Mouse (Mus musculus): Measurements from ENCODE around the gene Anxa7. TPM values are rescaled to one million over a fixed set of nuclear protein-coding genes. Genes with fewer than 3 reads are reported as not detected.
A peak's percentile ranks its signal among the peaks of the same experiment; 100 is the strongest.

Gene Anxa7
- polyA plus RNA-seq, 1 experiment = 75.0 TPM

DNA sequence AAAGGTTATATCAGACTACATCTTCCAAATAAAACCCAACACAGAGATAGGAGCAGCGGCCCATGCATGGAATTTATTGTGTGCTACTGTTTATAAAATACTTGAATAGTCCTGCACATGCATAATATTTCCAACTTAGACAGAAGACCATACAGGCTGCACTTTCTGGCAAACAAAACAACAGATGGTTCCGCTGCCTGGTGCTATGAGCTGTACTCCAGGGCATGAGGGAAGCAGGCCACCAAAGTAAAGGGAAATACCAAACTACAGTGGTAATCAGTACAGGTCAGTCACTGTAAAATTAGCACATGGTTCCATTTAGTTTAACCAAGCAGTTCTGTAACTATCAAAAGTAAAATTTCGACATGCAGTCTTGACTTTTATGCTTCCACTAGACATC, 20.0 kb upstream of the Anxa7 start:
- H3ac ChIP-seq (ENCODE audit: control insufficient read depth, insufficient read length) = no peak overlapping the region
- H3K27me3 ChIP-seq (ENCODE audit: control insufficient read depth, insufficient read depth, insufficient read length) = no peaks in the 10 kb centered on the region
- H3K4me2 ChIP-seq (ENCODE audit: low read depth) = no peak overlapping the region
- peaks cover 26% of the 10 kb centered on the region for H3K36me3 ChIP-seq (ENCODE audit: control insufficient read depth, insufficient read depth)
- no peak overlapping the region for H3K4me3 ChIP-seq
- H3K79me2 ChIP-seq (ENCODE audit: control insufficient read depth, insufficient read depth) = no peaks in the 10 kb centered on the region
- no peak for TF ChIP-seq TCF12 (IDR thresholded peaks at IDR 0.05; ENCODE audit: insufficient read depth, poor library complexity, severe bottlenecking)
- peak in 1 of 3 experiments; percentile 7 for TF ChIP-seq MYOD1 (IDR thresholded peaks at IDR 0.05; ENCODE audit: control insufficient read depth in 1 of 3, insufficient read length in 2 of 3, low read depth in 2 of 3)

DNA sequence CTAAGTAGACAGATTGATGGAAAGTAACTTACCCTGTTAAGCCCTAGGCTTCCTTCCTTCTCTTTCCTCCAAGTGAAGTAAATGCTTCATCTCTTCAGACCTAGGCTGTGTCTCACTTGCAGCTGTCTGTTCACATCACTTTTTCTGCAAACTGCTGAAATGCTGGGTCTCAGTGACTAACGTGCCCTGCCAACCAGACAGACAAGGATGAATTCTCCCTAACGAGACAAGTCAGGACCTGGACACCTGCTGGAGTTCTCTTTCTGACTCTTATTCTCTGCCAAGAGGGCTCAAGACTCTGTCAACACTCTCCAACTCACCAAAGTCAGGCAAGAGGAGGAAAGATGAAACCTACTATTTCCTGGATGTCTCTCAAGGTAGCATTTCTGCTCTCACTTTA, 16.7 kb upstream of the Anxa7 start, which contains the start of gene Mss51:
TSS of gene Mss51 (minus strand) at position 299 of the 400 bp plus-strand sequence.
- Histone ChIP-seq H3K36me3 (ENCODE audit: control insufficient read depth, insufficient read depth) (peaks cover 33% of the 10 kb centered on the region), H3K27me3 (ENCODE audit: control insufficient read depth, insufficient read depth, insufficient read length) (no peaks in the 10 kb centered on the region), H3ac (ENCODE audit: control insufficient read depth, insufficient read length) (no peak within 1 kb of the TSS), H3K4me2 (ENCODE audit: low read depth) (peak within 1 kb of the TSS; percentile 50), H3K4me3 (no peak within 1 kb of the TSS), H3K79me2 (ENCODE audit: control insufficient read depth, insufficient read depth) (no peaks in the 10 kb centered on the region)
- TF ChIP-seq USF1 (IDR thresholded peaks at IDR 0.05; ENCODE audit: low read depth) (no peak), SRF (IDR thresholded peaks at IDR 0.05; ENCODE audit: control insufficient read depth, insufficient read length, low read depth) (no peak), POLR2A (IDR thresholded peaks at IDR 0.05; ENCODE audit: insufficient read length, low read depth) (no peak), MYOD1 (IDR thresholded peaks at IDR 0.05; ENCODE audit: control insufficient read depth in 1 of 3, insufficient read length in 2 of 3, low read depth in 2 of 3) (peak; percentile 53 to 90 (median 82)), TCF12 (IDR thresholded peaks at IDR 0.05; ENCODE audit: insufficient read depth, poor library complexity, severe bottlenecking) (peak; percentile 26)

DNA sequence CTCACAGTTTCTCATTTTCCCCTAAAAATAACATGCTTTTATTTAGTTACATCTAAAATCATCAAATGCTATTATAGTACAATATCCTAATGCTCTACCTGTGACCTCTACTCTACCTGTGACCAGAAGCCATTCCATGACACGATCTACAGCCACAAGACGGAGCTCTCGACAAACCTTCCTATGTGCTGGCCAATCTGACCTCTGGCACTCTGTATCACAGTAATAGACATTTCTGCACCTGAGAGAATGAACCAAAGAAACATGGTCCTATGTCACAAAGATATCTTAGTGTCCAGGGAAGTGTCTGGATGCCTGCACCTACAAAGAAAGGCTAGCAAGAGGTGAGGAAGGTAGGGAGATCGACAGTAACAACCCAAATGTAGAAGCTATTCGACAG, 6.1 kb upstream of the Anxa7 start:
- H3ac ChIP-seq (ENCODE audit: control insufficient read depth, insufficient read length) = no peak overlapping the region
- H3K79me2 ChIP-seq (ENCODE audit: control insufficient read depth, insufficient read depth) = no peaks in the 10 kb centered on the region
- H3K4me2 ChIP-seq (ENCODE audit: low read depth) = no peak overlapping the region
- H3K4me3 ChIP-seq = no peak overlapping the region
- TF ChIP-seq POLR2AphosphoS2 (IDR thresholded peaks at IDR 0.05; ENCODE audit: insufficient read length, low read depth) = no peak
- TF ChIP-seq POLR2A (IDR thresholded peaks at IDR 0.05; ENCODE audit: insufficient read length, low read depth) = no peak
- TF ChIP-seq TCF12 (IDR thresholded peaks at IDR 0.05; ENCODE audit: insufficient read depth, poor library complexity, severe bottlenecking) = no peak
- TF ChIP-seq USF1 (IDR thresholded peaks at IDR 0.05; ENCODE audit: low read depth) = no peak
- TF ChIP-seq SRF (IDR thresholded peaks at IDR 0.05; ENCODE audit: control insufficient read depth, insufficient read length, low read depth) = no peak
- TF ChIP-seq TCF3 (IDR thresholded peaks at IDR 0.05; ENCODE audit: insufficient read length, low read depth) = no peak
- no peak for TF ChIP-seq MYOD1 (IDR thresholded peaks at IDR 0.05; ENCODE audit: control insufficient read depth in 1 of 3, insufficient read length in 2 of 3, low read depth in 2 of 3)
- no peak for TF ChIP-seq MYOG (IDR thresholded peaks at IDR 0.05; ENCODE audit: control insufficient read depth in 1 of 3, insufficient read depth in 1 of 3, insufficient read length in 2 of 3, low read depth in 2 of 3)
- no peak for TF ChIP-seq REST (IDR thresholded peaks at IDR 0.05; ENCODE audit: insufficient read depth, insufficient read length)
- no peak for TF ChIP-seq MAX (IDR thresholded peaks at IDR 0.05; ENCODE audit: low read depth)
- TF ChIP-seq E2F4 (IDR thresholded peaks at IDR 0.05; ENCODE audit: insufficient read depth) = no peak
- H3K27me3 ChIP-seq (ENCODE audit: control insufficient read depth, insufficient read depth, insufficient read length) = no peaks in the 10 kb centered on the region
- peaks cover 14% of the 10 kb centered on the region for H3K36me3 ChIP-seq (ENCODE audit: control insufficient read depth, insufficient read depth)

DNA sequence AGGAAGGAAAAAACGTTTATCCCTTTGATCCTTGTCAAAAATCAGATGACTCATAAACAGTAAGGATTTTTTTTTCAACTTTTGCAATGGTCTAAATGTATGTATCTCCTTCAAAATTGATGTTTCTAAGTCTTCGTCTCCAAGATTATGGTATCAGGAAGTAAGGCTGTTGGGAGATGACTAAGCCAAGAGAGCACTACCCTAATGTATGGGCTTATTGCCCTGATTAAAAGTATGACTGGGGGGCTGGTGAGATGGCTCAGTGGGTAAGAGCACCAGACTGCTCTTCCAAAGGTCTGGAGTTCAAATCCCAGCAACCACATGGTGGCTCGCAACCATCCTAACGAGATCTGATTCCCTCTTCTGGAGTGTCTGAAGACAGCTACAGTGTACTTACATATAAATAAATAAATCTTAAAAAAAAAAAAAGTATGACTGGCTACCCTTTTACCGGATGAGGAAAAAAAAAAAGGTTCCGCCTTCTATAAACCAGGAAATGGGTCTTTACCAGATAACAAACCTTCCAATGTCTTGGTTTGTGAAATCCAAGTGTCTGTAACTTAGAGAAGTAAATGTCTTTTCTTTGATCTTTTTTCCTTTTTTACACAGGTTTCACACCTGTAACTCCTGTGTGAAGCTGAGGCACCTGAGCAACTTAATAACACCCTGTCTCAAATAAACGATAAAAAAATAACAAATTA, 2.3 kb upstream of the Anxa7 start:
- peaks cover 14% of the 10 kb centered on the region for H3K79me2 ChIP-seq (ENCODE audit: control insufficient read depth, insufficient read depth)
- H3K4me2 ChIP-seq (ENCODE audit: low read depth) = no peak overlapping the region
- no peak overlapping the region for H3K4me3 ChIP-seq
- no peaks in the 10 kb centered on the region for H3K27me3 ChIP-seq (ENCODE audit: control insufficient read depth, insufficient read depth, insufficient read length)
- H3ac ChIP-seq (ENCODE audit: control insufficient read depth, insufficient read length) = no peak overlapping the region
- TF ChIP-seq CEBPB (IDR thresholded peaks at IDR 0.05; ENCODE audit: insufficient read depth, poor library complexity, severe bottlenecking) (no peak), TCF12 (IDR thresholded peaks at IDR 0.05; ENCODE audit: insufficient read depth, poor library complexity, severe bottlenecking) (no peak), REST (IDR thresholded peaks at IDR 0.05; ENCODE audit: insufficient read depth, insufficient read length) (no peak), MYOD1 (IDR thresholded peaks at IDR 0.05; ENCODE audit: control insufficient read depth in 1 of 3, insufficient read length in 2 of 3, low read depth in 2 of 3) (no peak), TCF3 (IDR thresholded peaks at IDR 0.05; ENCODE audit: insufficient read length, low read depth) (no peak), MAX (IDR thresholded peaks at IDR 0.05; ENCODE audit: low read depth) (no peak), E2F4 (IDR thresholded peaks at IDR 0.05; ENCODE audit: insufficient read depth) (no peak), POLR2AphosphoS2 (IDR thresholded peaks at IDR 0.05; ENCODE audit: insufficient read length, low read depth) (no peak), MYOG (IDR thresholded peaks at IDR 0.05; ENCODE audit: control insufficient read depth in 1 of 3, insufficient read depth in 1 of 3, insufficient read length in 2 of 3, low read depth in 2 of 3) (no peak), SRF (IDR thresholded peaks at IDR 0.05; ENCODE audit: control insufficient read depth, insufficient read length, low read depth) (no peak), USF1 (IDR thresholded peaks at IDR 0.05; ENCODE audit: low read depth) (no peak), POLR2A (IDR thresholded peaks at IDR 0.05; ENCODE audit: insufficient read length, low read depth) (no peak)
- peaks cover 10% of the 10 kb centered on the region for H3K36me3 ChIP-seq (ENCODE audit: control insufficient read depth, insufficient read depth)

DNA sequence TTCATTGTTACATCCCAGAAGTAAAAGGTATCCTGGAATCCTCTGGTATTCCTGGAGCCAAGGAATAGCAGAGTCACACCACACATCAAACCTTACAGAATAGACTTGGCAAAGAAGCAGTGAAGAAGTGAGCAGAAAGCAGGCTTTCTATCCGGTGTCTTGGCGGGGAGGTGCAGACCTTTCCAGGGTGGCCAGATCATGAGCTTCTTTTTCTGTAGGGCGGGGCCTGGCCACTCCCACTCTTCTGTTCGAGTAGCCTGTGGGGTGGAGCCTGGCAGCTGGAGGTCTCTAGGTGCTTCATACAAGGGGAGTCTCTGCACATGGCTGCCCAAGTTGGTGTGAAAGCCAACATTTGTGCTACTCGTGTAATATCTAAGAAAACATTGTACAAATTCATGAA, 1.3 kb upstream of the Anxa7 start:
- TF ChIP-seq MAX (IDR thresholded peaks at IDR 0.05; ENCODE audit: low read depth) (no peak), USF1 (IDR thresholded peaks at IDR 0.05; ENCODE audit: low read depth) (no peak), POLR2AphosphoS2 (IDR thresholded peaks at IDR 0.05; ENCODE audit: insufficient read length, low read depth) (no peak), REST (IDR thresholded peaks at IDR 0.05; ENCODE audit: insufficient read depth, insufficient read length) (no peak)
- H3K27me3 ChIP-seq (ENCODE audit: control insufficient read depth, insufficient read depth, insufficient read length) = no peaks in the 10 kb centered on the region
- no peak overlapping the region for H3ac ChIP-seq (ENCODE audit: control insufficient read depth, insufficient read length)
- peaks cover 4% of the 10 kb centered on the region for H3K36me3 ChIP-seq (ENCODE audit: control insufficient read depth, insufficient read depth)
- H3K79me2 ChIP-seq (ENCODE audit: control insufficient read depth, insufficient read depth) = peaks cover 24% of the 10 kb centered on the region
- no peak overlapping the region for H3K4me2 ChIP-seq (ENCODE audit: low read depth)
- H3K4me3 ChIP-seq = no peak overlapping the region
